Mouse (Mus musculus) forebrain, embryonic 16.5 days (tissue): ENCODE results near the gene 6430548M08Rik. TPM values are rescaled to one million over a fixed set of nuclear protein-coding genes. Genes with fewer than 3 reads are reported as not detected.

Experiments
- ATAC-seq: fragments of 200-750 bp; cut with Nextera tagmentation; 2 replicates; pipeline ENCODE4 v1.8.0; 2017; ENCODE audit warnings: mild to moderate bottlenecking, moderate library complexity
- H3K27ac ChIP-seq: fragments of 300-500 bp; sonication (generic); 2 replicates; pipeline ENCODE4 v1.5.1; 2014; ENCODE audit warnings: low read length, control low read depth
- H3K27me3 ChIP-seq: fragments of 300-500 bp; sonication (generic); replicated peaks from 2 replicates; pipeline ENCODE4 v1.6.1; 2014; ENCODE audit warnings: low read length; ENCODE audit not compliant: control insufficient read depth, insufficient read depth
- H3K36me3 ChIP-seq: fragments of 300-500 bp; sonication (generic); 2 replicates; pipeline ENCODE4 v1.6.1; 2014; ENCODE audit not compliant: control insufficient read depth, insufficient read depth
- H3K4me1 ChIP-seq: fragments of 300-500 bp; sonication (generic); replicated peaks from 2 replicates; pipeline ENCODE4 v1.6.1; 2014; ENCODE audit warnings: low read length; ENCODE audit not compliant: control insufficient read depth, insufficient read depth
- H3K4me2 ChIP-seq: fragments of 300-500 bp; sonication (generic); 2 replicates; pipeline ENCODE4 v1.6.1; 2014; ENCODE audit warnings: mild to moderate bottlenecking, low read length, control low read depth
- H3K4me3 ChIP-seq: fragments of 300-500 bp; sonication (generic); replicated peaks from 2 replicates; pipeline ENCODE4 v1.5.1; 2014; ENCODE audit warnings: mild to moderate bottlenecking, low read length, control low read depth
- H3K9ac ChIP-seq: fragments of 300-500 bp; sonication (generic); replicated peaks from 2 replicates; pipeline ENCODE4 v1.6.1; 2014; ENCODE audit warnings: low read depth, low read length, control low read depth
- H3K9me3 ChIP-seq: fragments of 300-500 bp; sonication (generic); 2 replicates; pipeline ENCODE4 v1.6.1; 2016; ENCODE audit warnings: low read length; ENCODE audit not compliant: control insufficient read depth
- WGBS: fragments of 180-500 bp; shearing (Covaris S2); extraction: QIAGEN DNeasy Blood & Tissue Kit; methylation state at CpG from one replicate; pipeline ENCODE4 v1.1.7; 2014; 5-methylcytosine and 5-hydroxymethylcytosine counted together
- polyA plus RNA-seq: library from polyadenylated mRNA; unstranded; fragments of >200 nt; fragmentation: Nextera tagmentation; extraction: Ambion mirVana; gene quantifications from 2 replicates; pipeline ENCODE4 v1.2.1, GENCODE M21; 2015

Gene 6430548M08Rik
- polyA plus RNA-seq, 1 experiment from 2014 or later: 27.5 TPM

DNA sequence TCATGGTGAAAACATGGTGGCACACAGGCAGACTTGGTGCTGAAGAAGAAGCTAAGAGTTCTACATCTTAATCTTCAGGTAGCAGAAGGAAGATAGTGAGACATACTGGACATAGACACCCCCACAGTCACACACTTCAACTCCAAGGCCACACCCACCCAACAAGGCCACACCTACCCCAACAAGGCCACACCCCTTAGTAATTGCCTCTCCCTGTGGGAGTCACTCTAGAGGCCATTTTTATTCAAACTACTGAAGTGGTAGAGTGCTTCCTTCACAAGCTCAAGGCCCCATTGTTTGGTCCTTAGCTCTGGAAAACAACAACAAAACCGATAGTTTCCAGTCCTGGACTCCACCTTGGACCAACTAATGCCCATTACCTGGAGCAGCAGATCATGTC lies 32.1 kb downstream of the 6430548M08Rik start:
- Histone ChIP-seq H3K9me3 (no peaks in the 10 kb centered on the region), H3K36me3 (no peaks in the 10 kb centered on the region), H3K27me3 (no peaks in the 10 kb centered on the region), H3K4me1 (peaks cover 19% of the 10 kb centered on the region), H3K27ac (no peak overlapping the region), H3K4me2 (no peak overlapping the region), H3K9ac (no peak overlapping the region), H3K4me3 (no peak overlapping the region)
- whole genome bisulfite sequencing: 84% methylated on average over 1 of the region's 1 CpGs
- no peak for ATAC-seq

DNA sequence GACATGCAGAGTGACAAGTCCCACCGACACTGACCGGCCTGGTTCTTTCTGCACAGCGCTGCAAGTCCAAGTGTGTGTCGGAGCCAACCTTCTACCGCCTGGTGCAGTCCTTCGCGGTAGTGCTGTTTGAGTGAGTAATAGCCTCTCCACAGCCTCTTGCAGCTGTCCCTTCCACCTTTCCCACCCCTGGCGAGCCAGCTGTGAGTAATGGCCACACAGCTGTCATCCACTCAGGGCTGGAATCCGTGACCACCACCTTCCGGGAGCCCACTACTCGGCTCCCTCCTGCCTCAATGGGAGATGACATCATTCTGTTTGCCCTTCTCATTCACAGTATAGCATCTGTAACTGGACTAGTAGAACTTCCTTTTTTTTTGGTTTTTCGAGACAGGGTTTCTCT lies 36.1 kb downstream of the 6430548M08Rik start:
- no peak overlapping the region for H3K4me3 ChIP-seq
- H3K4me2 ChIP-seq: no peak overlapping the region
- H3K27me3 ChIP-seq: no peaks in the 10 kb centered on the region
- H3K9ac ChIP-seq: no peak overlapping the region
- H3K36me3 ChIP-seq: no peaks in the 10 kb centered on the region
- ATAC-seq: no peak
- no peaks in the 10 kb centered on the region for H3K9me3 ChIP-seq
- WGBS: 77% methylated on average over 12 of the region's 12 CpGs
- H3K4me1 ChIP-seq: peaks cover 4% of the 10 kb centered on the region; the same call in 1 of the 2 replicates
- H3K27ac ChIP-seq: no peak overlapping the region

DNA sequence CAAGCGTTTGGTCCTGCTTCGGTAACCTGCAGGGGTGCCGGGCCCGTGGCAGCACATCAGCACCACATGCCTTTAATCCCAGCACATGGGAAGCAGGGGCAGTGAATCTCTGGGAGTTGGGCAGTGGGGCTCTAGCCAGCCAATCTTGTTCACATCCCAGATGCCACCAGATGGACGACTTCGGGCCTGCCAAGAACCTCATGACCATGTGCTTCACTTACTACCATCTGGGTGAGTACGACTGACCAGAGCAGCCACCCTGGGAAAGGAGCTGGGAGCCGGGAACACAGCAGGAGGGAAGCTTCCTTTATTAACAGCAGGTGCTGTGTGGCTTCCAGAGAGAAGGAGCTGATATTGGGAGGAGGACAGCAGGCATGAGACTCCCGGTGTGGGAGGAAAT lies 37.2 kb downstream of the 6430548M08Rik start:
- H3K36me3 ChIP-seq: no peaks in the 10 kb centered on the region
- H3K4me2 ChIP-seq: no peak overlapping the region
- no peaks in the 10 kb centered on the region for H3K9me3 ChIP-seq
- H3K4me3 ChIP-seq: no peak overlapping the region
- 68% methylated on average over 9 of the region's 9 CpGs for WGBS
- H3K4me1 ChIP-seq: peaks cover 4% of the 10 kb centered on the region; the same call in 1 of the 2 replicates
- no peak for ATAC-seq
- H3K9ac ChIP-seq: no peak overlapping the region
- H3K27ac ChIP-seq: no peak overlapping the region
- H3K27me3 ChIP-seq: no peaks in the 10 kb centered on the region

DNA sequence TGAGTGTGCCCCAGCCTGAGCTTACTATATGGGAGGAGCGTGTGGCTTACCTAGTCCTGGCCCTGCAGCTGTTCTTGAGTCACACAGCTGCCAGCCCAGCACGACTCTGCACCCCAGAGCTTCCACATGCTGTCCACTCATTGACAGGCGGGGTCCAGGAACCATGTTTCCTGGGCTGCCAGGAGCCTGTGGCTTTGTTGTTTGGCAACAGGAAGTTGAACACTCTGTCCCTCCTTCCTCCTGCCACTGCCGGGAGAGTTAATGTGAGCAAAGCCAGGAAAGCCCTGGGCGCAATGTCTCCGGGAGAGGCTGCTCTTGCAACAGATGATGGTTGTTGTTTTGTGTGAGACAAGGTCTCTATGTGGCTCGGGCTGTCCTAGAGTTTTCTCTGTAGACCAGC lies 38.7 kb downstream of the 6430548M08Rik start:
- Histone ChIP-seq H3K9ac (no peak overlapping the region), H3K4me1 (peaks cover 4% of the 10 kb centered on the region; the same call in 1 of the 2 replicates), H3K4me3 (no peak overlapping the region), H3K27me3 (no peaks in the 10 kb centered on the region), H3K27ac (no peak overlapping the region), H3K9me3 (no peaks in the 10 kb centered on the region), H3K36me3 (no peaks in the 10 kb centered on the region), H3K4me2 (no peak overlapping the region)
- no peak for ATAC-seq
- WGBS: 59% methylated on average over 7 of the region's 7 CpGs

DNA sequence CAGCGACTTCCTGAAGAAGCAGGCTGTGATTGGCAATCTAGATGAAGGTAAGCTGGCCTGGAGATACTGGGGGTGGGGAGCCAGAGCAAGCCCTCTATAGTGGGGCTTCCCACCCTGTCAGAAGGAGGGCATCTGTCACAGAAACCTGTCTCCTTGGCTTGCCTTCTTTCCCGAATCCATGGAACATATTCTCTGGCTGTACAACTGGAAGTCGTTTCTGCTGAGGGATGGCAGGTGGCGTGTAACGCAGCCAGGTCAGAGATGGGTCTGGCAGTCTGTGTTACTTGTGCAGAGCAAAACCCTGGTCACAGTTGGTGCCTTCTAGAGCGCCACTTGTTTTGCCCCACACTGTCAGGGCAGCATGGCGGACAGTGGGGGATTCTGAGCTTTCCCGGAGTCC lies 46.4 kb downstream of the 6430548M08Rik start:
- no peaks in the 10 kb centered on the region for H3K27me3 ChIP-seq
- peaks cover 13% of the 10 kb centered on the region for H3K4me1 ChIP-seq
- H3K4me2 ChIP-seq: no peak overlapping the region
- no peak overlapping the region for H3K9ac ChIP-seq
- ATAC-seq: peak; percentile 58; the same call in 1 of the 2 replicates
- no peak overlapping the region for H3K4me3 ChIP-seq
- H3K9me3 ChIP-seq: no peaks in the 10 kb centered on the region
- no peaks in the 10 kb centered on the region for H3K36me3 ChIP-seq
- 68% methylated on average over 8 of the region's 8 CpGs for WGBS
- H3K27ac ChIP-seq: peak overlapping the region; percentile 51; the same call in 1 of the 2 replicates

DNA sequence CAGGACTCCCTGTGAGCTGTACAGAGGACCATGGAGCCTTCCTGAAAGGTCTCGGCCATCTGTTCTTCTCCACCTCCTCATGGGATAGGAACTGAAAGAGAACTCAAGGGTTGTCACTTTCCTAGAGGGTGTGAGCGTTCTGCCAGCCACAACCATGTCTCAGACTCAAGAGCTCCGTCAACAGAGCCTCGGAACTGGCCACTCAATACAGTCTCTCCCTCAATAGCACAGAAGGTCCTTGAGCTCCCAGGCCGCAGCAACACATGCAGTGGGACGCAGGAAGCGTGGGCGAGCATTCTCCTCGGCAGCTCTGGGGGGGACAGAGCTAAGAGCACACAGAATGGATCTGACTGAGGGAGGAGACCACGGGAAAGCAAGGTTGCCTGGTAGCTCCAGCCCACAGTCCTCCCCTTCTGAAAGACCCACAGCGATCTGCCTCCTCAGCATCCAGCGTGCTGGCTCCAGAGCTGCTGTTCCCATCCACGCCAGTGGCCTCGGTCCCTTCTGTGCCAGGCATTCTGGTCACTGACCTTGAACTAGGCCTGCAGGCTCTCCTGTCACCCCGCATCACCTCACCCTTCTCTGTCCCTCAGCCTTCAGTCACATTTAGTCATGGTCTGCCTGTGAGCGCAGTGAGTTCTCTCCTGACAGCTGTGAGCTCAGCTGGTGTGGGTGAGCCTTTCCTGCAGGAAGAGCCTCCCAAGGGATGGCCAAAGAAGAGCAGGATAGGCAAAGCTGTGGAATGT lies 47.9 kb downstream of the 6430548M08Rik start:
- no peak overlapping the region for H3K4me2 ChIP-seq
- no peak for ATAC-seq
- no peaks in the 10 kb centered on the region for H3K27me3 ChIP-seq
- H3K4me3 ChIP-seq: no peak overlapping the region
- H3K4me1 ChIP-seq: peaks cover 13% of the 10 kb centered on the region
- no peaks in the 10 kb centered on the region for H3K9me3 ChIP-seq
- H3K27ac ChIP-seq: no peak overlapping the region
- H3K9ac ChIP-seq: no peak overlapping the region
- WGBS: 85% methylated on average over 16 of the region's 16 CpGs
- H3K36me3 ChIP-seq: no peaks in the 10 kb centered on the region

DNA sequence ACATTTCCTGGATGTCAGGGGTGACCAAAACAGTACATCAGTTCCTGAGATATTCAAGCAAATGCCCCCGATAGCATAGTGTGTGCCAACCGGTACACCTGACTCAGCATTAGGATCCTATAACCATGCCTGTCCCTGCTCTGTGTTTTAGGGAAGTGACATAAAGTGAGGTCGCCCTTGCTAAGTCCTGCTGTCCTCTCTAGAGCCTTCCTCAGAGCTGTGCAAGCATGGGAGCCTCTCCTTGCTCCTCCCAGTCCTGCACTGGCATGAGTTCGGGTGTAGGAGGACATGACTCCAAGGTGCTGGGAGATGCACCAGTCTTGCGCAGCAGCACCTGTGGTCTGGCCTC lies 48.4 kb downstream of the 6430548M08Rik start:
- Histone ChIP-seq H3K27me3 (no peaks in the 10 kb centered on the region), H3K27ac (no peak overlapping the region), H3K9ac (no peak overlapping the region), H3K4me3 (no peak overlapping the region), H3K4me1 (peaks cover 13% of the 10 kb centered on the region), H3K9me3 (no peaks in the 10 kb centered on the region), H3K36me3 (no peaks in the 10 kb centered on the region), H3K4me2 (no peak overlapping the region)
- 89% methylated on average over 5 of the region's 5 CpGs for WGBS
- no peak for ATAC-seq

DNA sequence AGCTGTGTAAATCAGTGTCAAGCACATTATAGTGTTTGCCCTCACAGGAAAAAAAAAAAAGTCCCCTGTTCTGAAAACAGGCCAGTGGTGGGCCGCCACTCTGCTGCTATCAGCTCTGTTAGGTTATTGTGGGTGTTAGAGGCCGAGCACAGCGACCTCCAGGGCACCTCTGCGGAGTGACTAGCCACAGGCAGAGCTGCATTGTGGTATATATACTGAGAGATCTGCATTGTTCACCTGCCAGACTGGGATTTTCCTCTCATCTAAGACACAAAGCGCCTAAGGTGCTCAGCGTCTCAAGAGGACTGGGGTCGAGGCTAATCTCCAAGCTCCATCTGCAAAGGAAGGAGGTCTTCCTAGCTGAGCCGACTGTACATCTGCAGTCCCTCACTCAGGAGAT lies 49.4 kb downstream of the 6430548M08Rik start:
- ATAC-seq: no peak
- Histone ChIP-seq H3K4me3 (no peak overlapping the region), H3K4me2 (no peak overlapping the region), H3K36me3 (no peaks in the 10 kb centered on the region), H3K9ac (no peak overlapping the region), H3K4me1 (peaks cover 23% of the 10 kb centered on the region), H3K9me3 (no peaks in the 10 kb centered on the region), H3K27ac (no peak overlapping the region), H3K27me3 (no peaks in the 10 kb centered on the region)
- 70% methylated on average over 8 of the region's 8 CpGs for WGBS

DNA sequence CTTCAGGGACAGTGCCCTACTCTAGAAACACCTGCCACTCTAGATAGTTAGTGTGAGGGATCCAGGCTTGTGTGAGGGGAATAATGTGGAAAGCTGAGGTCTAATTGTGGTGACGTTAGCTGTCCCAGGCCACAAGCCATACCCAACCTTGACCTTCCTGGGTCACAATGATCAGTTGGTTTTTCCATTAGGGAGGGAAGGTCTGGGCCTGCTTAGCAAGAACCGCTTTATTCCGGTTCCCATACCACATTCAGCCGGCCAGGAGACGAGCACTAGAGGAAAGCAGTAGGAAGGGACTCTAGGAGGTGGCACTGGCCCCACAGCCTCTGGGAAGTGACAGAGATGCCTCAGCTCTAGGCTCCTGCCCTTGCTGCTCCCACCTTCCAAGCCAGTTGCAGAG lies 50.1 kb downstream of the 6430548M08Rik start:
- H3K4me1 ChIP-seq: peaks cover 23% of the 10 kb centered on the region
- H3K27me3 ChIP-seq: no peaks in the 10 kb centered on the region
- 87% methylated on average over 5 of the region's 5 CpGs for WGBS
- H3K9me3 ChIP-seq: no peaks in the 10 kb centered on the region
- no peak for ATAC-seq
- H3K4me2 ChIP-seq: no peak overlapping the region
- no peak overlapping the region for H3K4me3 ChIP-seq
- H3K36me3 ChIP-seq: no peaks in the 10 kb centered on the region
- no peak overlapping the region for H3K27ac ChIP-seq
- no peak overlapping the region for H3K9ac ChIP-seq

DNA sequence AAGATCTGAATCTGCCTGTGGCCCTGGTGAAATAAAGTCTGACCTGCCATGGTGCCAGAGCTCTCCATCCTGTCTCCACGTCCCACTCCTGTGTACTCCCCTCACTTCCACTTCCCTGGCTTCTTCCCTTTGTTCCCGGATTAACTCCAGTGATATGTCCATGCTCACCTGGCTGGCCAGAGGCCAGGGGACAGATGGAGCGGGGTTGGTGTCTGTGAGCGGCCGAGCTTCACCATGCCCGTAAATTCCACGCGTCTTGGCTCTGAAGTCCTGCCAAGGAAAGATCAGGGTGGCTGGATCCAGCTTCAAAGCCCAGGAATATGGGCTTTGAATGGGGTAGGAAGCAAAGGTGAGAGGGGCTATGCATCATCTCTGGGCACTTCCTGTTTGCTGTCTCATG lies 53.2 kb downstream of the 6430548M08Rik start:
- 69% methylated on average over 8 of the region's 8 CpGs for WGBS
- Histone ChIP-seq H3K4me3 (no peak overlapping the region), H3K27ac (no peak overlapping the region), H3K27me3 (no peaks in the 10 kb centered on the region), H3K4me1 (peaks cover 10% of the 10 kb centered on the region), H3K36me3 (no peaks in the 10 kb centered on the region), H3K9ac (no peak overlapping the region), H3K9me3 (no peaks in the 10 kb centered on the region), H3K4me2 (no peak overlapping the region)
- ATAC-seq: no peak
